Mouse (Mus musculus) megakaryocyte, embryonic 14.5 days (primary cell): ENCODE results near the gene Pomt1.

ENCODE experiments used
- FLI1 ChIP-seq: IDR thresholded peaks from 2 replicates; pipeline ENCODE4 v1.6.1; 2012; ENCODE audit warnings: low read length, inconsistent platforms, mixed read lengths
- GATA1 ChIP-seq: IDR thresholded peaks from 3 replicates; pipeline ENCODE4 v1.6.1; 2012; ENCODE audit warnings: mixed read lengths, low read length, inconsistent platforms, borderline replicate concordance

DNA sequence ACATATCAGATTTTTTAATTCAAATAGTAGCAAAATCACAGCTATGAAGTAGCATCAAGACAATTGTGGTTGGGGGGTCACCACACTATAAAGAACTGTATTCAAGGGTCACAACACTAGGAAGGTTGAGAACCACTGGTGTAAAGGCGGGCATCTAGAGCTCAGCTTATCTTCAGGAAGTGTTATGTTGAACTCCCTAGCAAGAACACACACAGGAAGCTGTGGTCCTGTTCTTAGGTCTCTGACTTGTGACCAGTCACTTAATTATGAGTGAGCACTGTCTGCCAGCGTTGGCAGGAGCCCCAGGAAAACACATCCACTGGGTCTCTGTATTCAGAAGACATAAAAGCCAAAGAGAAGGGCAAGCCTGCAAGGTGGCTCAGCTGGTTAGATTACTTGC lies 45.9 kb downstream of the Pomt1 start:
- TF ChIP-seq GATA1: no peak
- TF ChIP-seq FLI1: no peak
